Mouse (Mus musculus): Measurements from ENCODE around the gene Cacna1i. TPM values are rescaled to one million over a fixed set of nuclear protein-coding genes. Genes with fewer than 3 reads are reported as not detected.

Gene Cacna1i
- polyA plus RNA-seq, 1 experiment = not detected

GRCm38 (mm10) chr15:80256656-80257601, 30.1 kb upstream of the Cacna1i start:
- Histone ChIP-seq H3K27me3 (replicated peaks) (no peaks in the 10 kb centered on the region), H3K9me3 (no peaks in the 10 kb centered on the region), H3K4me1 (peaks cover 78% of the 10 kb centered on the region), H3K36me3 (replicated peaks; ENCODE audit: low read length) (peaks cover 74% of the 10 kb centered on the region), H3K4me3 (replicated peaks) (peak overlapping the region; percentile 99)
- no peak for TF ChIP-seq FLI1 (IDR thresholded peaks at IDR 0.05; ENCODE audit: low read length)
- TF ChIP-seq GATA1 (IDR thresholded peaks at IDR 0.05; ENCODE audit: borderline replicate concordance, low read length) = no peak

- no peaks in the 10 kb centered on the region for H3K9me3 ChIP-seq
- TF ChIP-seq FLI1 (IDR thresholded peaks at IDR 0.05; ENCODE audit: low read length) = no peak
- TF ChIP-seq GATA1 (IDR thresholded peaks at IDR 0.05; ENCODE audit: borderline replicate concordance, low read length) = no peak
- peaks cover 77% of the 10 kb centered on the region for H3K36me3 ChIP-seq (replicated peaks; ENCODE audit: low read length)
- peaks cover 81% of the 10 kb centered on the region for H3K4me1 ChIP-seq
- H3K4me3 ChIP-seq (replicated peaks) = peak overlapping the region; percentile 99
- H3K27me3 ChIP-seq (replicated peaks) = no peaks in the 10 kb centered on the region
Observed at GRCm38 (mm10) chr15:80257602-80258239, 29.3 kb upstream of the Cacna1i start.

- TF ChIP-seq FLI1 (IDR thresholded peaks at IDR 0.05; ENCODE audit: low read length) = no peak
- no peak for TF ChIP-seq GATA1 (IDR thresholded peaks at IDR 0.05; ENCODE audit: borderline replicate concordance, low read length)
- Histone ChIP-seq H3K36me3 (replicated peaks; ENCODE audit: low read length) (peaks cover 71% of the 10 kb centered on the region), H3K27me3 (replicated peaks) (no peaks in the 10 kb centered on the region), H3K9me3 (no peaks in the 10 kb centered on the region), H3K4me1 (peaks cover 82% of the 10 kb centered on the region), H3K4me3 (replicated peaks) (peak overlapping the region; percentile 48)
Observed at GRCm38 (mm10) chr15:80258240-80259170, 28.5 kb upstream of the Cacna1i start.

GRCm38 (mm10) chr15:80259406-80260045, 27.5 kb upstream of the Cacna1i start:
- Histone ChIP-seq H3K36me3 (replicated peaks; ENCODE audit: low read length) (peaks cover 67% of the 10 kb centered on the region), H3K4me1 (peaks cover 77% of the 10 kb centered on the region), H3K4me3 (replicated peaks) (no peak overlapping the region), H3K9me3 (no peaks in the 10 kb centered on the region), H3K27me3 (replicated peaks) (no peaks in the 10 kb centered on the region)
- TF ChIP-seq FLI1 (IDR thresholded peaks at IDR 0.05; ENCODE audit: low read length) = no peak
- TF ChIP-seq GATA1 (IDR thresholded peaks at IDR 0.05; ENCODE audit: borderline replicate concordance, low read length) = no peak

GRCm38 (mm10) chr15:80260677-80261076, 26.4 kb upstream of the Cacna1i start:
- TF ChIP-seq FLI1 (IDR thresholded peaks at IDR 0.05; ENCODE audit: low read length) = no peak
- TF ChIP-seq GATA1 (IDR thresholded peaks at IDR 0.05; ENCODE audit: borderline replicate concordance, low read length) = no peak
- no peaks in the 10 kb centered on the region for H3K27me3 ChIP-seq (replicated peaks)
- H3K4me1 ChIP-seq = peaks cover 76% of the 10 kb centered on the region
- H3K4me3 ChIP-seq (replicated peaks) = no peak overlapping the region
- peaks cover 67% of the 10 kb centered on the region for H3K36me3 ChIP-seq (replicated peaks; ENCODE audit: low read length)
- H3K9me3 ChIP-seq = no peaks in the 10 kb centered on the region

GRCm38 (mm10) chr15:80261100-80261499, 25.9 kb upstream of the Cacna1i start:
- Histone ChIP-seq H3K4me3 (replicated peaks) (no peak overlapping the region), H3K9me3 (no peaks in the 10 kb centered on the region), H3K4me1 (peaks cover 80% of the 10 kb centered on the region), H3K36me3 (replicated peaks; ENCODE audit: low read length) (peaks cover 65% of the 10 kb centered on the region), H3K27me3 (replicated peaks) (no peaks in the 10 kb centered on the region)
- TF ChIP-seq GATA1 (IDR thresholded peaks at IDR 0.05; ENCODE audit: borderline replicate concordance, low read length) (no peak), FLI1 (IDR thresholded peaks at IDR 0.05; ENCODE audit: low read length) (no peak)

GRCm38 (mm10) chr15:80263610-80264575, 23.1 kb upstream of the Cacna1i start, which contains the start of gene Rps19bp1:
TSS of gene Rps19bp1 (minus strand) at chr15:80264315.
- H3K27me3 ChIP-seq (replicated peaks) = peaks cover 20% of the 10 kb centered on the region

GRCm38 (mm10) chr15:80266281-80266680, 20.8 kb upstream of the Cacna1i start:
- Histone ChIP-seq H3K4me3 (replicated peaks) (no peak overlapping the region), H3K4me1 (peaks cover 34% of the 10 kb centered on the region), H3K9me3 (peaks cover 26% of the 10 kb centered on the region), H3K27me3 (replicated peaks) (peaks cover 34% of the 10 kb centered on the region), H3K36me3 (replicated peaks; ENCODE audit: low read length) (peaks cover 13% of the 10 kb centered on the region)
- no peak for TF ChIP-seq FLI1 (IDR thresholded peaks at IDR 0.05; ENCODE audit: low read length)
- no peak for TF ChIP-seq GATA1 (IDR thresholded peaks at IDR 0.05; ENCODE audit: borderline replicate concordance, low read length)

More at GRCm38 (mm10) chr15:80263610-80264575, 23.1 kb upstream of the Cacna1i start, which contains the start of gene Rps19bp1:
- peaks cover 37% of the 10 kb centered on the region for H3K36me3 ChIP-seq (replicated peaks; ENCODE audit: low read length)
- H3K4me3 ChIP-seq (replicated peaks) = peak within 1 kb of the TSS; percentile 95
- TF ChIP-seq FLI1 (IDR thresholded peaks at IDR 0.05; ENCODE audit: low read length) = no peak
- TF ChIP-seq GATA1 (IDR thresholded peaks at IDR 0.05; ENCODE audit: borderline replicate concordance, low read length) = no peak
- peaks cover 58% of the 10 kb centered on the region for H3K4me1 ChIP-seq
- peaks cover 6% of the 10 kb centered on the region for H3K9me3 ChIP-seq
